Mouse (Mus musculus): ENCODE results near the gene Ring1. TPM values are rescaled to one million over a fixed set of nuclear protein-coding genes. Genes with fewer than 3 reads are reported as not detected.
A peak's percentile ranks its signal among the peaks of the same experiment; 100 is the strongest.
"Not testable (repeated sequence)": the region's sequence is repeated elsewhere in the genome, so short reads cannot be mapped to it uniquely, and the experiment has no call there.

Gene Ring1
- polyA plus RNA-seq, 1 experiment from 2014 or later: 5.2 TPM

- Histone ChIP-seq H3K4me3 (replicated peaks) (no peak overlapping the region), H3K36me3 (peaks cover 2% of the 10 kb centered on the region; the same call in 1 of the 2 replicates), H3K9ac (no peak overlapping the region), H3K4me2 (no peak overlapping the region), H3K9me3 (replicated peaks) (no peaks in the 10 kb centered on the region; the same call in 1 of the 2 replicates), H3K4me1 (replicated peaks) (no peaks in the 10 kb centered on the region), H3K27ac (no peak overlapping the region), H3K27me3 (peaks cover 17% of the 10 kb centered on the region; the same call in 1 of the 2 replicates)
- ATAC-seq (ENCODE audit: low read depth) (no peak), DNase-seq (no peak)
- 57% methylated on average over 5 of the region's 5 CpGs for WGBS (ENCODE audit: insufficient replicate concordance)
These were observed 14.3 kb downstream of the Ring1 start for GRCm38 (mm10) chr17:34010156-34010555.

DNA sequence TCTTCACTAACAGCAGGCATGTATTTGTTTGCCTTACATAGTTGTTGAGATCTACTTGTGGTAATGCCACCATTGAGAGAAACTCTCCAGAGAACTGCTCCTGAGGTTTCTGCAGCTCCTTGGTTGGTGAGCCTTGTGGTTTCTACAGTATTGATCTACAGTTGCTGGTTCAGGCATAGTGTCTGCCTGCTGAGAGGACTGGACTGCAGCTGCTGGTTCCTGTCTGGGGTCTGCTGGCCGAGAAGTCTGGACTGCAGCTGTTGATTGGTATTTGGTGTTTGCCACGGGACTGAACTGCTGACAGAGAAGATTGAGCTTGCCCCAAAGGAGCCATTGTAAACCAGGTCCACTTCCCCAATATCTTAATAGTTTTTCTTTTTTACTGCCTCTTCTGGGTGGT, 17.9 kb downstream of the Ring1 start:
- H3K27me3 ChIP-seq: peaks cover 22% of the 10 kb centered on the region; the same call in 1 of the 2 replicates
- WGBS (ENCODE audit: insufficient replicate concordance): 36% methylated on average over 2 of the region's 2 CpGs
- H3K36me3 ChIP-seq: no peaks in the 10 kb centered on the region
- no peak overlapping the region for H3K4me3 ChIP-seq (replicated peaks)
- ATAC-seq (ENCODE audit: low read depth) (no peak), DNase-seq (no peak)
- H3K9me3 ChIP-seq (replicated peaks): no peaks in the 10 kb centered on the region
- H3K27ac ChIP-seq: no peak overlapping the region
- H3K4me2 ChIP-seq: no peak overlapping the region
- no peaks in the 10 kb centered on the region for H3K4me1 ChIP-seq (replicated peaks)
- no peak overlapping the region for H3K9ac ChIP-seq

DNA sequence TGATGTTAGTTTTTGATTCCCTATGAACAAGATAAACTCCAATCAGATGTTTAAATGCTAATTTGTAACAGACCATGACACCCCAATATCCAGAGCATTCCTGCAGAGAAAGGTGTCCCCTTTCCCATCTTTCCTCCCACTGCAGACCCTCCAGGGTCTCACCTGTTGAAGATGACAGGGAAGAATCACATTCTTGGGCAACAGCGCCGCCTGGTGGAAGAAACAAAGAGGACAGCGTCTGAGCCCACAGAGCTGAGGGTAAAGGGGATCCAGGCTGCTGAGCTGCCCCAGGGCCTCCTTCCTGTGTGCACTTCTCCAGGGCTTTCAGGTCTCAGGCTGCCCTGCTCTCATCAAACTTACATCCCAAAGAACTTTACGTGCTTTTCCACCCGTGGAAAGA, 21.1 kb downstream of the Ring1 start:
- H3K9me3 ChIP-seq (replicated peaks): no peaks in the 10 kb centered on the region
- peaks cover 46% of the 10 kb centered on the region for H3K27me3 ChIP-seq
- 6% methylated on average over 5 of the region's 5 CpGs for WGBS (ENCODE audit: insufficient replicate concordance)
- no peaks in the 10 kb centered on the region for H3K36me3 ChIP-seq
- no peak overlapping the region for H3K27ac ChIP-seq
- H3K4me3 ChIP-seq (replicated peaks): no peak overlapping the region
- no peak for ATAC-seq (ENCODE audit: low read depth)
- no peak for DNase-seq
- peaks cover 18% of the 10 kb centered on the region for H3K4me1 ChIP-seq (replicated peaks)
- no peak overlapping the region for H3K4me2 ChIP-seq
- H3K9ac ChIP-seq: no peak overlapping the region

GRCm38 (mm10) chr17:34000796-34001195, 23.7 kb downstream of the Ring1 start:
- peak overlapping the region; percentile 98 for H3K4me2 ChIP-seq
- 47% methylated on average over 2 of the region's 2 CpGs for WGBS (ENCODE audit: insufficient replicate concordance)

DNA sequence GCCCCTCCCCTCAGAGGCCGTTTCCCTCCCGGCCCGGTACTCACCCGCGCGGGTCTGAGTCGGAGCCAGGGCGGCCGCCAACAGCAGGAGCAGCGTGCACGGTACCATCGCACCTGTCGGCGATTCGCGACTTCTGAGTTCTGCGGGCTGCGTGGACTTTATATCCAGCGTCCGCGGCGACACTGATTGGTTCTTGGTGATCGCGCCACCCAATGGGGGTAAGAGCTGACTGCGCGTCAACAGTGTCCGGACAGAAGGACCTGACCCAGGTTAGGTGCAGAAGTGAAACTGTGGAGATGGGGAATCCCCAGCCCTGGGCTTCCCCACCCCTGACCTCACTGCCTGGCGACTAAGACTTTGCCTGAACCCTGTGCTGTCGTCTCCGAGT, 24.3 kb downstream of the Ring1 start, which contains the start of gene H2-K1:
H2-K1 (minus strand) TSS at position 198 of the 388 bp plus-strand sequence.
- H3K27me3 ChIP-seq: peaks cover 36% of the 10 kb centered on the region

More at GRCm38 (mm10) chr17:34000796-34001195, 23.7 kb downstream of the Ring1 start:
- Histone ChIP-seq H3K27me3 (peaks cover 42% of the 10 kb centered on the region), H3K4me3 (replicated peaks) (peak overlapping the region; percentile 69; the same call in 1 of the 2 replicates), H3K4me1 (replicated peaks) (peaks cover 18% of the 10 kb centered on the region)
- not testable (repeated sequence) for DNase-seq; ATAC-seq (ENCODE audit: low read depth); H3K9me3 ChIP-seq (replicated peaks); H3K36me3 ChIP-seq; H3K9ac ChIP-seq; H3K27ac ChIP-seq

DNA sequence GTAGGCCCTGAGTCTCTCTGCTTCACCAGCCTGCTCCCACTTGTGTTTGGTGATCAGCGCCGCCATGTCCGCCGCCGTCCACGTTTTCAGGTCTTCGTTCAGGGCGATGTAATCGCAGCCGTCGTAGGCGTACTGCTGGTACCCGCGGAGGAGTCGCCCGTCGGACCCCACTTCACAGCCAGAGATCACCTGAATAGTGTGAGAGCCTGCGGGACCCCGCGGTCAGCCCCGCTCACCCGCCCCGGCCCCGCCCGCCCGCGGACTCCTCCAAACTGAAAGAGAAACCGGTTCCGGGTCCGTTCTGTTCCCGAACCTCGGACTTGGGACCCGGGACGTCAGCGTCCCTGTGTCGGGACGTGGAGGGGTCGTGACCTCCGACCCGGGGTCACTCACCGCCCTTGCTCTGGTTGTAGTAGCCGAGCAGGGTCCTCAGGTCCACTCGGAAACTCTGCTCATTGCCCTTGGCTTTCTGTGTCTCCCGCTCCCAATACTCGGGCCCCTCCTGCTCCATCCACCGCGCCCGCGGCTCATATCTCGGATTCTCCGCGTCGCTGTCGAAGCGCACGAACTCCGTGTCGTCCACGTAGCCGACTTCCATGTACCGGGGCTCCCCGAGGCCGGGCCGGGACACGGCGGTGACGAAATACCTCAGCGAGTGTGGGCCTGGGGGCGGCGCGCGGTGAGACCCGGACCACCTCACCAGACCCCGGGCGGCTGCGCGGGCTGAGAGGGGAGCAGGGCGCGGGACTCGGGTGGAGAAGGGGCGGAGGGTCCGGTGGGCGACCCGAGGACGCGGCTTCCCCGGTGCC, 24.9 kb downstream of the Ring1 start:
- H3K27me3 ChIP-seq: peaks cover 36% of the 10 kb centered on the region
- DNase-seq: peak; percentile 23
- 1% methylated on average over 87 of the region's 87 CpGs for WGBS (ENCODE audit: insufficient replicate concordance)

More for the DNA sequence above, 24.3 kb downstream of the Ring1 start, which contains the start of gene H2-K1:
- Histone ChIP-seq H3K36me3 (no peaks in the 10 kb centered on the region), H3K27ac (peak within 1 kb of the TSS; percentile 58), H3K4me2 (peak within 1 kb of the TSS; percentile 98), H3K9ac (peak within 1 kb of the TSS; percentile 75), H3K4me1 (replicated peaks) (peaks cover 18% of the 10 kb centered on the region), H3K4me3 (replicated peaks) (peak within 1 kb of the TSS; percentile 69), H3K9me3 (replicated peaks) (no peaks in the 10 kb centered on the region)
- WGBS (ENCODE audit: insufficient replicate concordance): 1% methylated on average over 29 of the region's 30 CpGs
- DNase-seq (peak; percentile 65), ATAC-seq (ENCODE audit: low read depth) (peak; percentile 84)

GRCm38 (mm10) chr17:33998697-33999096, 25.8 kb downstream of the Ring1 start:
- H3K9me3 ChIP-seq (replicated peaks); H3K27ac ChIP-seq; DNase-seq; H3K36me3 ChIP-seq; H3K9ac ChIP-seq; ATAC-seq (ENCODE audit: low read depth): not testable (repeated sequence)
- peaks cover 36% of the 10 kb centered on the region for H3K27me3 ChIP-seq
- peak overlapping the region; percentile 69 for H3K4me3 ChIP-seq (replicated peaks)
- peak overlapping the region; percentile 98 for H3K4me2 ChIP-seq
- 31% methylated on average over 5 of the region's 5 CpGs for WGBS (ENCODE audit: insufficient replicate concordance)
- H3K4me1 ChIP-seq (replicated peaks): peaks cover 18% of the 10 kb centered on the region

More for the DNA sequence above, 24.9 kb downstream of the Ring1 start:
- Histone ChIP-seq H3K4me3 (replicated peaks) (peak overlapping the region; percentile 69), H3K9ac (peak overlapping the region; percentile 75), H3K4me2 (peak overlapping the region; percentile 98), H3K4me1 (replicated peaks) (peaks cover 18% of the 10 kb centered on the region), H3K27ac (peak overlapping the region; percentile 58), H3K9me3 (replicated peaks) (no peaks in the 10 kb centered on the region), H3K36me3 (no peaks in the 10 kb centered on the region)
- peak; percentile 42 for ATAC-seq (ENCODE audit: low read depth)

GRCm38 (mm10) chr17:33997025-33997424, 27.5 kb downstream of the Ring1 start:
- H3K9ac ChIP-seq; ATAC-seq (ENCODE audit: low read depth); H3K4me3 ChIP-seq (replicated peaks); H3K9me3 ChIP-seq (replicated peaks); H3K36me3 ChIP-seq; H3K27ac ChIP-seq; H3K4me2 ChIP-seq; DNase-seq: not testable (repeated sequence)
- 74% methylated on average over 2 of the region's 2 CpGs for WGBS (ENCODE audit: insufficient replicate concordance)
- Histone ChIP-seq H3K4me1 (replicated peaks) (peaks cover 18% of the 10 kb centered on the region), H3K27me3 (peaks cover 32% of the 10 kb centered on the region)

GRCm38 (mm10) chr17:33995651-33996050, 28.8 kb downstream of the Ring1 start:
- Histone ChIP-seq H3K36me3 (no peaks in the 10 kb centered on the region), H3K27me3 (peaks cover 20% of the 10 kb centered on the region), H3K9ac (no peak overlapping the region), H3K27ac (no peak overlapping the region), H3K4me3 (replicated peaks) (no peak overlapping the region), H3K4me2 (no peak overlapping the region), H3K9me3 (replicated peaks) (no peaks in the 10 kb centered on the region), H3K4me1 (replicated peaks) (peaks cover 18% of the 10 kb centered on the region)
- ATAC-seq (ENCODE audit: low read depth) (no peak), DNase-seq (no peak)
- 43% methylated on average over 3 of the region's 3 CpGs for WGBS (ENCODE audit: insufficient replicate concordance)

- Histone ChIP-seq H3K27me3 (peaks cover 13% of the 10 kb centered on the region), H3K9me3 (replicated peaks) (no peaks in the 10 kb centered on the region), H3K27ac (no peak overlapping the region), H3K4me3 (replicated peaks) (no peak overlapping the region), H3K4me1 (replicated peaks) (peaks cover 12% of the 10 kb centered on the region), H3K4me2 (no peak overlapping the region), H3K36me3 (no peaks in the 10 kb centered on the region), H3K9ac (no peak overlapping the region)
- no peak for ATAC-seq (ENCODE audit: low read depth)
- no peak for DNase-seq
- 73% methylated on average over 8 of the region's 8 CpGs for WGBS (ENCODE audit: insufficient replicate concordance)
These were observed 29.5 kb downstream of the Ring1 start for GRCm38 (mm10) chr17:33994959-33995358.

DNA sequence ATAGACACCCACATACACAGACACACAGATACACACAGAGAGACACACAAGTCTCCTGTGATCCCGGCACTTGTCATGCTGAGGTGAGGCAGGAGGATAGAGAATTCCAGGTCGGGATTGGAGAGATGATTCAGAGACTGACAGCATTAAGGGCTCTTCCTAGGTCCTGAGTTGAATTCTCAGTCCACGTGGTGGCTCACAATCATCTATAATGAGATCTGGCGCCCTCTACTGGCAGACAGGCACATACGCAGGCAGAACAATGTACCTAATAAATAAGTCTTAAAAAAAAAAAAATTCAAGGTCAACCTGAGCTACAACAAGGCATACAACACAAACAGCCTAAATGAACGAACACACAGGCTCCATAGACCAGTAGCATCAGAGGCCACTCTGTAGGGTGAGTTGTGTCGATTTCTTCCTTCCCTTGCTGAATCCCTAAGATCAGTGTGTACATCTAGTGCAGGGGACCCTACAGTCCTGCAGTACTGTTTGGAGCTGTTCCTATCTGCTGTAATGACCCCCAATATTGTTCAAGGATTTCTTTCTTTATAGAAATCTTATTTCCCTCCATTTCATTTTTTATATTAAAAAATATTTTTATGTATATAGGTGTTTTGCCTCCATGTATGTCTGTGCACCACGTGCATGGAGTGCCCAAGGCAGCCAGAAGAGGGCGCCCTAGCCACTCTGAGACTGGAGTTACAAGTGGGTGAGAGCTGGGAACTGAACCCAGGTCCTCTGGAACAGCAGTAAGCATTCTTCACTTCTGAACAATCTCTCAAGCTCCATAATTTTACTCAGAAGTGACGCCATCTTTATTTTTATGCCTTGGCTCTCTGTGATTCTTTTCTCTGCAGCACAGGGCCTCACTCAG, 32.5 kb downstream of the Ring1 start:
- Histone ChIP-seq H3K9me3 (replicated peaks) (no peaks in the 10 kb centered on the region), H3K4me1 (replicated peaks) (no peaks in the 10 kb centered on the region), H3K27ac (no peak overlapping the region), H3K36me3 (no peaks in the 10 kb centered on the region), H3K4me3 (replicated peaks) (no peak overlapping the region), H3K9ac (no peak overlapping the region), H3K4me2 (no peak overlapping the region), H3K27me3 (0 out of 2 replicates have a peak, but pooled peaks cover 2% of the 10 kb centered on the region)
- 0 out of 2 replicates have a peak, but pooled peaks have one; percentile 29 for ATAC-seq (ENCODE audit: low read depth)
- peak; percentile 59 for DNase-seq
- 29% methylated on average over 10 of the region's 10 CpGs for WGBS (ENCODE audit: insufficient replicate concordance)

Measured in liver, embryonic 13.5 days (tissue).